Mouse (Mus musculus) kidney, adult 11 months (tissue): Measurements from ENCODE around the gene Exo1.

ENCODE experiments used
- DNase-seq: peaks from one replicate; pipeline ENCODE4 v3.0.0; 2022

The Exo1 gene

DNA sequence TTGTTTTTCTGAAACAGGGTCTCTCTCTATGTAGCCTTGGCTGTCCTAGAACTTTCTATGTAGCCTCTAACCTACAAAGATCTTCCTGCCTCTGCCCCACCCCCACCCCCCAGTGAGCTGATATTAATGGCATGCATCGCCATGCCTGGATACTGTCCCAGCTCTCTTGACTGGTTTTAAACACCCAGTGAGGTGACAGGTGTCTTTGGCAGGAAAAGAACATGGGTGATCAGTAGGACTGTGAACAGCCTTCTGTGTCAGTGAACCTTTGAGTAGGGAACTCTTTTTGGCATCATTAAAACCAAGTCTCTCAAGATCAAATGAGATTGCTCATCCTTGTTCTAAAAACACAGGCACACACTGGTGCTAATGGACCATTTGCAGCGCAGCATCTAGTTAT, 81.4 kb downstream of the Exo1 start:
- no peak for DNase-seq
